Comparison of ENCODE assay signal across 14 mouse cellular contexts in the genomic region with DNA sequence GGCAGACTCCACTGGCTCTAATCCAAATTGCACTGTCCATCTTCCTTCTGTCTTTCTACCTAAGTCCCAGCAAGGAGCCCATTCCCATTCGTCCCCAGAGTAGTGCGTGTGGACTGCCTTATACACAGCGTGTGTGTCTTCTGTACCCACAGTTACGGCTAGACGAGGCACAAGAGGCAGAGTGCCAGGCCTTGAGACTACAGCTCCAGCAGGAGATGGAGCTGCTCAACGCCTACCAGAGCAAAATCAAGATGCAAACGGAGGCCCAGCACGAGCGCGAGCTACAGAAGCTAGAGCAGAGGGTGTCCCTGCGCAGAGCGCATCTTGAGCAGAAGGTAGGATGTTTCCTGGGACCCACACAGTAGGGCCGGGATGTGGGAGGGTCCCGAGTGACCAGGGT. TPM values are rescaled to one million over a fixed set of nuclear protein-coding genes. Genes with fewer than 3 reads are reported as not detected.
A peak's percentile ranks its signal among the peaks of the same experiment; 100 is the strongest.
DNase-seq lines count a peak whose midpoint lies in the region.
"Had no signal": no experiment of that assay in that cellular context is flagged by ENCODE, and none has a peak within 500 bp of the region (broad histone marks: within the 10 kb centered on the region; RNA-seq: fewer than 3 reads in every experiment).

No protein-coding gene starts in this region.

- DNase-seq in layer of hippocampus, adult 11-12 months (ENCODE audit: low spot score), result peak; percentile 62
- no peak for DNase-seq in layer of hippocampus, adult 9-10 months (ENCODE audit: low spot score)
- peak; percentile 74 to 88 for DNase-seq in frontal cortex, postnatal 36 days (ENCODE audit: low spot score in 2 of 2)
- peak; percentile 42 to 83 for DNase-seq in left cerebral cortex, adult 8-10 months (ENCODE audit: low spot score in 2 of 2)
- DNase-seq in right cerebral cortex, postnatal 36 days (ENCODE audit: low spot score in 2 of 2), result peak; percentile 74 to 85
- no peak for DNase-seq in heart, adult 18-20 months
- no peak for DNase-seq in testis, postnatal 10 days (ENCODE audit: low spot score)
- DNase-seq in adipocyte (ENCODE audit: low spot score), result no peak
- DNase-seq: adrenal gland, adult 8-10 months; gastrocnemius, postnatal 36 days; heart, postnatal 4 days; lung, adult 18-20 months; lung, postnatal 36 days; thymus, adult 2 months had no signal

RNA-seq across cellular contexts. Expression of a gene that starts 15.5 kb away (rescaled TPM):
- 100 to 1,000 TPM; 654 to 708 (median 665) TPM for total RNA-seq in left cerebral cortex, adult 8-10 months (2022)
- total RNA-seq in heart, adult 18-20 months (2021), result 100 to 1,000 TPM; 475 to 528 TPM

RNA-seq across cellular contexts. Expression of a gene that starts 46.9 kb away (rescaled TPM):
- total RNA-seq in left cerebral cortex, adult 8-10 months (2022), result 1 to 10 TPM; 1.7 to 3.6 (median 2.1) TPM
- total RNA-seq in heart, adult 18-20 months (2021), result 1 to 10 TPM; 7.2 to 7.7 TPM

Comparison
In these comparisons a context has a peak if more than half of its experiments do, and no peak if none do; other contexts are left out.
1. DNase-seq: peak in layer of hippocampus, adult 11-12 months (single experiment), frontal cortex, postnatal 36 days (2 of 2), left cerebral cortex, adult 8-10 months (2 of 2) and right cerebral cortex, postnatal 36 days (2 of 2); none in layer of hippocampus, adult 9-10 months (single experiment), heart, adult 18-20 months (0 of 2), testis, postnatal 10 days (single experiment) and adipocyte (single experiment).